Mouse (Mus musculus) neural tube, embryonic 15.5 days (tissue): ENCODE data around the gene Umod. TPM values are rescaled to one million over a fixed set of nuclear protein-coding genes. Genes with fewer than 3 reads are reported as not detected.

ENCODE experiments used
- ATAC-seq: fragments of 200-750 bp; cut with Nextera tagmentation; 2 replicates; pipeline ENCODE4 v1.8.0; 2017; ENCODE audit warnings: mild to moderate bottlenecking, moderate TSS enrichment, moderate library complexity; ENCODE audit not compliant: low FRiP score
- H3K27ac ChIP-seq: fragments of 300-500 bp; sonication (generic); replicated peaks from 2 replicates; pipeline ENCODE4 v1.5.1; 2015; ENCODE audit warnings: mild to moderate bottlenecking, inconsistent platforms
- H3K27me3 ChIP-seq: fragments of 300-500 bp; sonication (generic); replicated peaks from 2 replicates; pipeline ENCODE4 v1.6.1; 2015; ENCODE audit warnings: inconsistent platforms
- H3K36me3 ChIP-seq: fragments of 300-500 bp; sonication (generic); 2 replicates; pipeline ENCODE4 v1.6.1; 2015; ENCODE audit warnings: inconsistent platforms
- H3K4me1 ChIP-seq: fragments of 300-500 bp; sonication (generic); 2 replicates; pipeline ENCODE4 v1.6.1; 2015; ENCODE audit warnings: inconsistent platforms
- H3K4me2 ChIP-seq: fragments of 300-500 bp; sonication (generic); 2 replicates; pipeline ENCODE4 v1.6.1; 2015; ENCODE audit warnings: inconsistent platforms, mild to moderate bottlenecking, moderate library complexity
- H3K4me3 ChIP-seq: fragments of 300-500 bp; sonication (generic); replicated peaks from 2 replicates; pipeline ENCODE4 v1.5.1; 2015; ENCODE audit warnings: mild to moderate bottlenecking, inconsistent platforms
- H3K9ac ChIP-seq: fragments of 300-500 bp; sonication (generic); replicated peaks from 2 replicates; pipeline ENCODE4 v1.6.1; 2015; ENCODE audit warnings: mild to moderate bottlenecking, inconsistent platforms
- H3K9me3 ChIP-seq: fragments of 300-500 bp; sonication (generic); replicated peaks from 2 replicates; pipeline ENCODE4 v1.6.1; 2016; ENCODE audit warnings: inconsistent platforms
- WGBS: fragments of 180-500 bp; shearing (Covaris S2); methylation state at CpG from one replicate; pipeline ENCODE4 v1.1.7; 2015; ENCODE audit warnings: mixed read lengths; 5-methylcytosine and 5-hydroxymethylcytosine counted together
- polyA plus RNA-seq: library from polyadenylated mRNA; unstranded; fragments of >200 nt; fragmentation: Nextera tagmentation; extraction: Ambion mirVana; gene quantifications from 2 replicates; pipeline ENCODE4 v1.2.1, GENCODE M21; 2015

Gene Umod
- polyA plus RNA-seq, 1 experiment from 2014 or later, result not detected

GRCm38 (mm10) chr7:119515492-119516271 is 36.6 kb upstream of the Umod start:
- Histone ChIP-seq H3K9ac (no peak overlapping the region), H3K4me2 (no peak overlapping the region), H3K9me3 (no peaks in the 10 kb centered on the region), H3K36me3 (no peaks in the 10 kb centered on the region), H3K4me3 (no peak overlapping the region), H3K4me1 (no peaks in the 10 kb centered on the region), H3K27me3 (0 out of 2 replicates have a peak, but pooled peaks cover 8% of the 10 kb centered on the region), H3K27ac (no peak overlapping the region)
- 74% methylated on average over 10 of the region's 10 CpGs for WGBS
- no peak for ATAC-seq

DNA sequence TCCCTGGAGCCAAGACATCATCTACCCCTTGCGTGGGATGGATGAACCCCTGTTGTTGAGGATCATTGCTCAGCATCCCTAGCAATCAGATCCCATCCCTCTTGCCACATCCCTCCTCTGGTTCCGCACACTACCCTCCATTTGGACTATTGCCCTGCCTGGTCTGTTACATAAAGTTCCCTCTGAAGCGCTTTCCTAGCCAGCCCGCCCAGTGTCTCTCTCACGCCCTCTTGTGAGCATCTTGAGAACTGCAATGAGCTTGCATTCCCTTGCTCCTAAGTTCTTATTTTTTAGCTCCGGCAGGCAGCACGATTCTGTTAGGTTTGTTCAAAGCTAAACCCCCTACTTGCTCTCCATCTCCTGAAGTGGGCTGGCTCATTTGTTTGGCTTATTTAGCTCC is 34.0 kb upstream of the Umod start:
- no peak overlapping the region for H3K4me2 ChIP-seq
- WGBS, result 34% methylated on average over 7 of the region's 7 CpGs
- H3K27ac ChIP-seq, result no peak overlapping the region
- H3K9ac ChIP-seq, result no peak overlapping the region
- ATAC-seq, result no peak
- no peaks in the 10 kb centered on the region for H3K4me1 ChIP-seq
- no peak overlapping the region for H3K4me3 ChIP-seq
- no peaks in the 10 kb centered on the region for H3K36me3 ChIP-seq
- H3K27me3 ChIP-seq, result 0 out of 2 replicates have a peak, but pooled peaks cover 4% of the 10 kb centered on the region
- no peaks in the 10 kb centered on the region for H3K9me3 ChIP-seq

- H3K9me3 ChIP-seq, result no peaks in the 10 kb centered on the region
- ATAC-seq, result no peak
- 93% methylated on average over 4 of the region's 4 CpGs for WGBS
Observed at GRCm38 (mm10) chr7:119511143-119511542, 32.1 kb upstream of the Umod start.

DNA sequence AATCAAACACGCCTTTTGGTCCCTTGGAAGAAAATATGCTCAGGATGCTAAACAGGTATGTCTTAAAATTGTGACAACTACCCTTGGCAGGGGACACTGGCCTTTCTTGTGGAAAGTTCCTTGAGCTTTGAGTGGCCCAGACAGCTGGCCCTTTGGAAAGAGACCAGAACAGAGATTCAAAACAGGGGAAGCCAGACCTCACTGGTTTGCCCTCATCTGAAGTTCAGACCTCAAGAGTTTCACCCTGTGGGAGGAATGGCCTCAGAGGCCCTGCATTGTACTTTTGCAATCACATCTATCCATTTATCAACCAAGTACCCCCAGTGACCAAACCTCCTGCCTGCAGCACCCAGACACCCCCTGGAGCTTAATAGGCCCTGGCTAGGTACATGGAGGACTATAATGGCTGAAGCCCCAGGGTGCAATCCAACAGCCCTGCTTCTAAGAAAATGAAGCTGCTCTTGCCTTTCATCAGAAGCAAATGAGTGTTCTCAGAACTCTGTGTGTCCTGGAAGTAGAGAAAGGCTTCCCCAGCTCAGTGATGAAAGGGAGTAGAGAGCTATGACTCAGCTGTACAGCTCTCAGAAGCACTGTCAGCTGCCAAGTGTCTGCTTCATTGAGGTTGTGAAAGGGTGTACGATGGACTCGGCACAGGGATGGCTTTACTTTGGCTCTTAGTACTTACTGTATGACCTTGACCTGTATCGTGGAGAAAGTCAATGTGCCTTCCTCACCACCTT is 11.1 kb upstream of the Umod start:
- no peaks in the 10 kb centered on the region for H3K36me3 ChIP-seq
- no peak for ATAC-seq
- H3K4me2 ChIP-seq, result no peak overlapping the region
- no peaks in the 10 kb centered on the region for H3K4me1 ChIP-seq
- no peaks in the 10 kb centered on the region for H3K9me3 ChIP-seq
- H3K4me3 ChIP-seq, result no peak overlapping the region
- WGBS, result 85% methylated on average over 4 of the region's 4 CpGs
- H3K27me3 ChIP-seq, result no peaks in the 10 kb centered on the region
- no peak overlapping the region for H3K27ac ChIP-seq
- H3K9ac ChIP-seq, result no peak overlapping the region

More at GRCm38 (mm10) chr7:119511143-119511542, 32.1 kb upstream of the Umod start:
- Histone ChIP-seq H3K4me2 (no peak overlapping the region), H3K9ac (no peak overlapping the region), H3K27ac (no peak overlapping the region), H3K36me3 (no peaks in the 10 kb centered on the region), H3K4me3 (no peak overlapping the region), H3K27me3 (0 out of 2 replicates have a peak, but pooled peaks cover 4% of the 10 kb centered on the region), H3K4me1 (no peaks in the 10 kb centered on the region)

DNA sequence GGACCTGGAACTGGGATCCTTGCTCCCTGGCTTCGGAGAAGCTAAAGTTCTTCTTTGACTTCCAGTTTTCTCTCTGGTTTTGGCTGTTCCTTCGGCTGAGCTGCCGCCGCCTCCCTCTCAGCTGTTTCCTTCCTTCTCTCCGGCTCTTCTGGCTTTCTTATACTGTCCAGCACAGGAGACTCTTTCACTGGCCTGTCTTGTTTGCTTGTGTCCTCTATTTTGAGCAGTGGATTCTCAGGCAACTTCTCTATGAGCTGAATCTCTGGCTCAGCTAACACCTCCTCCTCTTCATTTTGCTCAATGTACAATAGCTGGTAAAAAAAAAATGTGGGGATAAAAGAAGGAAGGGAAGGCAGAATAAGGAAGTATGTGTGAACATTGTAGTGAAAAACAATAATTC is 7.6 kb upstream of the Umod start:
- no peak for ATAC-seq
- no peaks in the 10 kb centered on the region for H3K9me3 ChIP-seq
- H3K27ac ChIP-seq, result no peak overlapping the region
- H3K4me1 ChIP-seq, result no peaks in the 10 kb centered on the region
- no peak overlapping the region for H3K4me3 ChIP-seq
- H3K9ac ChIP-seq, result no peak overlapping the region
- WGBS, result 87% methylated on average over 5 of the region's 5 CpGs
- no peak overlapping the region for H3K4me2 ChIP-seq
- no peaks in the 10 kb centered on the region for H3K27me3 ChIP-seq
- H3K36me3 ChIP-seq, result no peaks in the 10 kb centered on the region

GRCm38 (mm10) chr7:119484154-119484553 is 5.1 kb upstream of the Umod start:
- no peak overlapping the region for H3K4me3 ChIP-seq
- H3K36me3 ChIP-seq, result no peaks in the 10 kb centered on the region
- H3K27ac ChIP-seq, result no peak overlapping the region
- H3K9ac ChIP-seq, result no peak overlapping the region
- H3K4me1 ChIP-seq, result no peaks in the 10 kb centered on the region
- 0 out of 2 replicates have a peak, but pooled peaks cover 3% of the 10 kb centered on the region for H3K27me3 ChIP-seq
- 90% methylated on average over 4 of the region's 4 CpGs for WGBS
- no peak for ATAC-seq
- H3K9me3 ChIP-seq, result no peaks in the 10 kb centered on the region
- H3K4me2 ChIP-seq, result no peak overlapping the region

- no peak overlapping the region for H3K27ac ChIP-seq
- WGBS, result 83% methylated on average over 33 of the region's 33 CpGs
- H3K9me3 ChIP-seq, result no peaks in the 10 kb centered on the region
- H3K4me2 ChIP-seq, result no peak overlapping the region
- no peak overlapping the region for H3K4me3 ChIP-seq
- no peaks in the 10 kb centered on the region for H3K36me3 ChIP-seq
- no peak for ATAC-seq
- 0 out of 2 replicates have a peak, but pooled peaks cover 3% of the 10 kb centered on the region for H3K27me3 ChIP-seq
- no peak overlapping the region for H3K9ac ChIP-seq
- H3K4me1 ChIP-seq, result no peaks in the 10 kb centered on the region
Observed at GRCm38 (mm10) chr7:119476500-119477389, 2.3 kb downstream of the Umod start.

GRCm38 (mm10) chr7:119459185-119459584 is 19.9 kb downstream of the Umod start, which contains the start of gene Gp2:
Gene Gp2 (minus strand): TSS chr7:119459285.
- no peak within 1 kb of the TSS for H3K27ac ChIP-seq
- H3K4me3 ChIP-seq, result no peak within 1 kb of the TSS
- H3K27me3 ChIP-seq, result no peaks in the 10 kb centered on the region
- H3K9me3 ChIP-seq, result no peaks in the 10 kb centered on the region
- H3K4me2 ChIP-seq, result no peak within 1 kb of the TSS
- no peaks in the 10 kb centered on the region for H3K4me1 ChIP-seq
- WGBS, result 95% methylated on average over 6 of the region's 6 CpGs
- H3K9ac ChIP-seq, result no peak within 1 kb of the TSS
- no peak for ATAC-seq
- no peaks in the 10 kb centered on the region for H3K36me3 ChIP-seq

DNA sequence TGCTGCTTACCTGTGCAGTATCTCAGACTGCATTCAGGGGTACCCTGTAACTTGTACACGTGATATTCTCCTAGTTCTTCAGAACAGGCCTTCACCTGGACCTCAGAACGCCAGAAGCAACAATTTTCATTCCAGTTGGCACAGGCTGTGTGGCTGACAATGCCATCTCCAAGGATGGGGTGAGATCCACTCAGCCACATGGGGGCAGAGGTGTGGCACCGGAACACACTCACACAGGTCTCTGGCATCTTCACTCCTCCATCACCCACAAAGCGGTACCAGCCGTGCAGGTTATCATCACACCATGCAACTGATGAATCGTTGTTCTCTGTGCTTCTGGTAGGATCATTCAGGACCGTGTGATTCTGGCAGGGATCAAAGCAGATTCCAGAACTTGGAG is 24.9 kb downstream of the Umod start:
- H3K4me1 ChIP-seq, result no peaks in the 10 kb centered on the region

DNA sequence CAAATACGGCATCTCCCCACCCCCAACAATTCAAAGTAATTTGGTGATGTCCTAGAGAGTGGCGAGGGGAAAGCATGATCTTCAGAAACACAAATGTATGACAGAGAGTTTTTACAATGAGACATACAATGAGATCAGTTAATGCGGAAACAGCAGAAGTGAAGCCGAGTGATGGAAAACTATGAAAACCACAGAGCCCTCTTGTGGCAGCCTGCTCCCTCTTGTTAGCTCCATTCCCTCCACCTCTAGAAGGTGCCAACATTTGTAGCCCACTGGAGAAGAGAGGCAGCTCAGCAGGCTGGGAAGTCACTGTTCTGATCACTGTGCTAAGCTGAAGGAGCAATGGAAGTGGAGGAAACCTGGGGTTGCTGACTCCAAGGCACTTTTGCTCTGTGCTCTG is 35.2 kb downstream of the Umod start:
- no peak for ATAC-seq
- WGBS, result 65% methylated on average over 4 of the region's 4 CpGs
- H3K27ac ChIP-seq, result no peak overlapping the region
- no peaks in the 10 kb centered on the region for H3K9me3 ChIP-seq
- no peak overlapping the region for H3K9ac ChIP-seq
- no peaks in the 10 kb centered on the region for H3K4me1 ChIP-seq
- H3K36me3 ChIP-seq, result no peaks in the 10 kb centered on the region
- no peaks in the 10 kb centered on the region for H3K27me3 ChIP-seq
- H3K4me3 ChIP-seq, result no peak overlapping the region
- H3K4me2 ChIP-seq, result no peak overlapping the region

More for the DNA sequence above, 24.9 kb downstream of the Umod start:
- no peak for ATAC-seq
- no peak overlapping the region for H3K9ac ChIP-seq
- 74% methylated on average over 7 of the region's 7 CpGs for WGBS
- no peaks in the 10 kb centered on the region for H3K36me3 ChIP-seq
- no peaks in the 10 kb centered on the region for H3K9me3 ChIP-seq
- no peaks in the 10 kb centered on the region for H3K27me3 ChIP-seq
- H3K27ac ChIP-seq, result no peak overlapping the region
- no peak overlapping the region for H3K4me3 ChIP-seq
- H3K4me2 ChIP-seq, result no peak overlapping the region

- H3K4me3 ChIP-seq, result no peak overlapping the region
- H3K9ac ChIP-seq, result no peak overlapping the region
- H3K27ac ChIP-seq, result no peak overlapping the region
- H3K4me1 ChIP-seq, result no peaks in the 10 kb centered on the region
- no peak overlapping the region for H3K4me2 ChIP-seq
- WGBS, result 86% methylated on average over 1 of the region's 1 CpGs
- ATAC-seq, result no peak
- no peaks in the 10 kb centered on the region for H3K27me3 ChIP-seq
- no peaks in the 10 kb centered on the region for H3K36me3 ChIP-seq
- no peaks in the 10 kb centered on the region for H3K9me3 ChIP-seq
Observed at GRCm38 (mm10) chr7:119441938-119442337, 37.1 kb downstream of the Umod start.
